Mouse (Mus musculus) layer of hippocampus, adult 9-10 months (tissue): ENCODE measurements around the gene Poldip3.

Source experiments
- DNase-seq: peaks from one replicate; pipeline ENCODE4 v3.0.0; 2022; ENCODE audit warnings: low spot score

The Poldip3 gene

GRCm38 (mm10) chr15:83086636-83087328, 62.4 kb downstream of the Poldip3 start:
- no peak for DNase-seq

- DNase-seq: no peak
Observed at GRCm38 (mm10) chr15:83085901-83086300, 63.3 kb downstream of the Poldip3 start.

- DNase-seq: no peak
Observed at GRCm38 (mm10) chr15:83084022-83084640, 65.1 kb downstream of the Poldip3 start.

- DNase-seq: no peak
Observed at GRCm38 (mm10) chr15:83083530-83083929, 65.7 kb downstream of the Poldip3 start.
